Mouse (Mus musculus): ENCODE measurements around the gene Srpx2. TPM values are rescaled to one million over a fixed set of nuclear protein-coding genes. Genes with fewer than 3 reads are reported as not detected.

Srpx2 gene
- polyA plus RNA-seq, 1 experiment = 5.3 TPM

Other genes with a start within 250 kb of the Srpx2 start
- 0.16 and 0.43 TPM in 2 replicates for gene Pcdh19, start 219.4 kb upstream of the Srpx2 start, polyA plus RNA-seq (2012; rRNA removed)
- gene Tnmd, start 57.4 kb upstream of the Srpx2 start, polyA plus RNA-seq (2012; rRNA removed) = not detected in 2 replicates
- 2.1 and 2.4 TPM in 2 replicates for gene Tspan6, start 10.0 kb upstream of the Srpx2 start, polyA plus RNA-seq (2012; rRNA removed)
- gene Sytl4, start 73.4 kb downstream of the Srpx2 start, polyA plus RNA-seq (2012; rRNA removed) = 0.89 and 0.90 TPM in 2 replicates
- gene Cstf2, start 150.8 kb downstream of the Srpx2 start, polyA plus RNA-seq (2012; rRNA removed) = 9.1 and 17.0 TPM in 2 replicates